Mouse (Mus musculus): ENCODE measurements around the gene Slc25a26. TPM values are rescaled to one million over a fixed set of nuclear protein-coding genes. Genes with fewer than 3 reads are reported as not detected.

The Slc25a26 gene
- total RNA-seq (2021): 10 to 100 TPM; 13.7 to 15.8 TPM
- long read RNA-seq, experiment 1, partial matches to known transcripts: 0 of 9 reads
- long read RNA-seq, experiment 1, other reads (novel, unspliced or antisense): 8 of 9 reads
- long read RNA-seq, experiment 2, partial matches to known transcripts: 1 of 5 reads
- long read RNA-seq, experiment 2, other reads (novel, unspliced or antisense): 2 of 5 reads

DNA sequence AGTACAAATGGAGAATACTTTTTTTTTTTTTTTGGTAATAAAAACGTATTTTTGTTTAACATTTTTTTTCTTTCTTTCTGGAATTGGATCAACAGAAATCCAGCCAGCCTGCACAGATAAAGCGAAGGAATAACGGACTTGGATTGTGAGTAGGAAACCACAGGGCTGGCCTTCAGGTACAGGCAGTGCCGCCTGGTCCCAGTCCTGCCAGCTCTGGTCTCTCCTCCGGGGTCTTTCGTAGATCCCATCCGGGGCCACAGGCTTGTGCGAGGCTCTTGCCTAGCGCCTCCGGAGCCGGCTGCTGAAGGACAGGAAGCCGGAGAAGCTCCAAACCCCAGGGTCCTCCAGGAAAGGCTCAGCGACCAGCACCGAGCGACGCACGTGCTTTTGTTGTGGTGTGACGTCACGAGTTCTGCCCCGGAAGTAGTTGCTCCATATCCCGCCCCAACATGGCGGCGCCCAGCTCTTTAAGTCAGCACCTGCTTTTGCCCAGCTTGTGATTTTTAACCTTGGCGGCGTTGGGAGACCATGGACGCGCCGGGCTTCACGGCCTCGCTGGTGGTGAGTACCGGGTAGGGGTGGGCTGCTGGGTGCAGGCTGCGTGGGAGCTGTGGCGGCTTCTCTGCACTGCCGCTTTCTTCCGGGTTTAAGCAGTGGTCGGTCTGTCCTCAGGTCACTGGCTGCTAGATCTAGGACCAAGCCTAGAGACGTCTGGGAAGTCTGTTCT, at the start of gene Slc25a26:
Gene Slc25a26, plus strand, starts transcription at position 435 of the 727 bp plus-strand sequence.
- intact Hi-C loops (cut with DNase I): no loop called here
- peak; percentile 90 to 92 for DNase-seq (ENCODE audit: low spot score in 2 of 2)

DNA sequence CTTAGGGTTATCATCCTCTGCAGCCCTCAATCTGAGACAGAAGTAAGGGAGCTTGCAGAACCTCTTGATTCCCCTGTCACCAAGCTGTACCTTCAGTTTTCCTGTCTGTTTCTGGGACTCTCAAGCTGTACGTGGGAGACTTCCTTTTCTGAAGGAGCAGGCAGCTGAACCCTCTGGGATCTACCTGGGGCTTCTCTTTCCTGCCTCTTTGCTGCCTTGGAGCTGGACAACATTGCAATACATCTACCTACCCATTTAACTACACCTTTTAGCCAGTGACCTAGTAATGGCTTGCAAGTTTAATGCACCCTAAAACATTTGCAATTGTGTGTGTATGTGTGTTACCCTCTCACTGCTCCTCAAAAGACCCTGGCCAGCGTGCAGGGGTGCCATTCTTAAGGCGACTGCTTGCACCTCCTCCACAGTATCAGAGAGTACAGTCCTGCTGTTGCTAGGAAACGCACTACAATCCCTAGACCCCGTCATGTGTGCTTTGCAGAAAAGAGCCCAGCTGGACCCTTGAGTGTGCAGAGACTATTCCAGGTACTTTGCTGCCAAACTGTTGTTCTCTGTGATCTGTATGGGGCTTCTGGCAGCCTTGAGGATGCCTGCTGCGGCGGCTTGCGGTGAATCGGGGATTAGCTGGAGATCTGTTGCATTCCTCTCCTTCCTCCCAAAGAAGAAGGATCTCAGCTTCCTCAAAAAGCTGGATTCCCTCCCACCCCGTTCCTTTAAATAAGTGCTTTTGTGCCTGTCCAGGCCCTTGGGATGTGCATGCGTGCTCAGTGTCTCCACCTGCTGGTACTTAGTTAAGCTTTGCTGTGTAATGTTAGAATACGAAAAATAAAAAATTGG, 35.9 kb upstream of the Slc25a26 start:
- DNase-seq (ENCODE audit: low spot score in 2 of 2): peak; percentile 80 to 88
- intact Hi-C loops (cut with DNase I): loop anchor here (1.0 to 10.0 kb wide), 3 partner anchors 179 to 1679 kb away; partner anchors contain the start of gene Magi1

GRCm38 (mm10) chr6:94466508-94467205, 33.5 kb upstream of the Slc25a26 start:
- intact Hi-C loops (cut with DNase I): loop anchor here (10.0 kb wide), 2 partner anchors 182 to 1682 kb away; partner anchors contain the start of gene Magi1
- peak in 1 of 2 experiments; percentile 12 for DNase-seq (ENCODE audit: low spot score in 2 of 2)

- intact Hi-C loops (cut with DNase I): no loop called here
- no peak for DNase-seq (ENCODE audit: low spot score in 2 of 2)
Measured at GRCm38 (mm10) chr6:94492739-94493138, 7.4 kb upstream of the Slc25a26 start.

- no peak for DNase-seq (ENCODE audit: low spot score in 2 of 2)
- intact Hi-C loops (cut with DNase I): no loop called here
Measured at GRCm38 (mm10) chr6:94503963-94504362, 3.8 kb downstream of the Slc25a26 start.

DNA sequence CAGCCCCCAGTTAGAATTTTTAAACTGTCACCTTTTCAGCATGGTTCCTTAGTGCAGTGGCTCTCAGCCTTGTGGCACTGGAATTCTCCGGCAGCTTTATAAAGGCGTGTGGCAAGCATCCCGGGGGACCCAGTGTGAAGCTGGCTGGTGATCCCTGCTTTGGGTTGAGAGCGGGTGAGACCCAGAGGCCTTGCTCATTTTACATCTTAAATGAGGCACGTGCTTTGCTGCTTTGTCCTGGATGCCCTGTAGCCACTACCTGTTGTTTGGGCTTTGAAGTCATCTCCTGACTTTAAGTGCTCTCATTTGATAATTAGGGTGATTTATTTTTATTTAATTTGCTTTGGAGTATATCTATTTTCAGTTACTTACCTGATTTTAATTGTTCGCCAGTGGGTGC, 7.8 kb downstream of the Slc25a26 start:
- DNase-seq (ENCODE audit: low spot score in 2 of 2): no peak
- intact Hi-C loops (cut with DNase I): no loop called here

GRCm38 (mm10) chr6:94508807-94509206, 8.7 kb downstream of the Slc25a26 start:
- intact Hi-C loops (cut with DNase I): no loop called here

GRCm38 (mm10) chr6:94509220-94509619, 9.1 kb downstream of the Slc25a26 start:
- no peak for DNase-seq (ENCODE audit: low spot score in 2 of 2)
- intact Hi-C loops (cut with DNase I): no loop called here

More at GRCm38 (mm10) chr6:94508807-94509206, 8.7 kb downstream of the Slc25a26 start:
- DNase-seq (ENCODE audit: low spot score in 2 of 2): no peak

DNA sequence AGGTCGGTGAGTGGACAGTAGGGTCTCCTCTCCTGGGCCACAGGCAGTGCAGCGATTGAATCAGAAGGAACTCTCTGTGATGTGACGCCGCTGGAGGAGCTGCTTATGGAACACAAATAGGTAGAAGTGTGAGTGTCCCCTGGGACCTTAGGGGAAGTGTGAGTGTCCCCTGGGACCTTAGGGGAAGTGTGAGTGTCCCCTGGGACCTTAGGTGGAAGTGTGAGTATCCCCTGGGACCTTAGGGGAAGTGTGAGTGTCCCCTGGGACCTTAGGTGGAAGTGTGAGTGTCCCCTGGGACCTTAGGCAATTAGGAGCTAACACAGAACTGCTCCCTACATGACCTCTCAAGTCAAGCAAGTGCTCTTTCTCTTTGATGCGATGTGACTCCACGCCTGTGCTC, 18.0 kb downstream of the Slc25a26 start:
- intact Hi-C loops (cut with DNase I): no loop called here
- DNase-seq (ENCODE audit: low spot score in 2 of 2): no peak

DNA sequence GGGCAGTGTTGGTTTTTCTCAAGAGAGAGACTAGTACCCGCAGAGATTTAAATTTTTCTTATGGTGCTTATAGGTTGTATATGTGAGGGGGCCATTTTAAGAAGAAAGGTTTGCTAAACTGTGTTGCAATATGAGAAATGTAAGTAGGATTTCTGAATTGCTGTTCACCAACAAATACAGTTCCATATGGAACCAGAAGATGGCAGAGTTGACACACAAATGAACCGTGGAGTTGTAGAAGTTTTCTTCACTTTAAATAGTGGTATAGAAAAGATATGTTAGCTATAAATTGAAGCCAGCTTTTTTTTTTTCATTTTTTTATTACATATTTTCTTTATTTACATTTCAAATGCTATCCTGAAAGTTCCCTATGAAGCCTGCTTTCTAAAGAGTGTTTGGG, 24.2 kb downstream of the Slc25a26 start:
- DNase-seq (ENCODE audit: low spot score in 2 of 2): peak; percentile 61 to 69
- intact Hi-C loops (cut with DNase I): no loop called here

- intact Hi-C loops (cut with DNase I): no loop called here
Measured at GRCm38 (mm10) chr6:94530756-94531155, 30.6 kb downstream of the Slc25a26 start.

DNA sequence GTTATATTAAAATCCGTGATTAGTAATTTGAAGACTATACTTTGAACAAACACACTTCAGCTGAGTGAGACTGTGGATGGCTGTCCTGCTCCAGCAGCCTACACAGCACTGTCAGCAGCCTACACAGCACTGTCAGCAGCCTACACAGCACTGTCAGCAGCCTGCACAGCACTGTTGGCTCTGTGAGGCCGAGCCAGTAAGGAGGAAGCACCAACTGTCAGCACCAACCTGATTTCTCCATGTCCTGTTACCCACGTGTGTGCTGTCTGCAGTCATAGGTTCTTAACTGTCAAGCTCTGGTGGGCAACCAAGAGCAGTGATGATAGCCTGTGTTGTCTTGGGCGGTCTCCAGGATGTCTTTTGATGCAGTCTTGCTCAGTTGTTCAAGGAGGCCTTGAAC, 32.0 kb downstream of the Slc25a26 start:
- DNase-seq (ENCODE audit: low spot score in 2 of 2): no peak

More at GRCm38 (mm10) chr6:94530756-94531155, 30.6 kb downstream of the Slc25a26 start:
- no peak for DNase-seq (ENCODE audit: low spot score in 2 of 2)

GRCm38 (mm10) chr6:94536478-94536877, 36.3 kb downstream of the Slc25a26 start:
- intact Hi-C loops (cut with DNase I): no loop called here
- no peak for DNase-seq (ENCODE audit: low spot score in 2 of 2)

More for the DNA sequence above, 32.0 kb downstream of the Slc25a26 start:
- intact Hi-C loops (cut with DNase I): no loop called here

GRCm38 (mm10) chr6:94537652-94538051, 37.5 kb downstream of the Slc25a26 start:
- no peak for DNase-seq (ENCODE audit: low spot score in 2 of 2)
- intact Hi-C loops (cut with DNase I): no loop called here

DNA sequence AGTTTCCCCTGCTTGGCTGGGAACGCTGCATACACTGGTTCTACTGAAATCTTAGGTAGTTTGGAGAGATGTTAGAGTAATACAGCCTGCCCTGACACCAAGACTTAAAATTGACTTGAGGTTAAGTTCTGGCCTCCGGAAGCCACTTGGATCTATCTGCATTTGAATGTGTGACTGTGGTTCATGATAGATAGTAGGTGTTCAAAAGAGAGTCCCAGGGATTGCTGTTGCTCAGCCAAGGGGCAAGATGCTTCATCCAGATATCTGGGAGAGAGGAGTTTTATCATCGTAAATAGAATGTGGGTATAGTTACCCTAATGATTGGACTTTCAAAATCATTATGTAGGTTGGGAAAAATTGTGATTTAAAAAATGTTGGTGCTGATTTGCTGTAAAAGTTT, 40.0 kb downstream of the Slc25a26 start:
- intact Hi-C loops (cut with DNase I): loop anchor here (5.0 to 10.0 kb wide), 2 partner anchors 155 to 427 kb away; no protein-coding TSS in a partner anchor

GRCm38 (mm10) chr6:94540615-94541014, 40.5 kb downstream of the Slc25a26 start:
- intact Hi-C loops (cut with DNase I): loop anchor here (5.0 to 10.0 kb wide), 2 partner anchors 154 to 427 kb away; no protein-coding TSS in a partner anchor
- no peak for DNase-seq (ENCODE audit: low spot score in 2 of 2)

More for the DNA sequence above, 40.0 kb downstream of the Slc25a26 start:
- DNase-seq (ENCODE audit: low spot score in 2 of 2): no peak

DNA sequence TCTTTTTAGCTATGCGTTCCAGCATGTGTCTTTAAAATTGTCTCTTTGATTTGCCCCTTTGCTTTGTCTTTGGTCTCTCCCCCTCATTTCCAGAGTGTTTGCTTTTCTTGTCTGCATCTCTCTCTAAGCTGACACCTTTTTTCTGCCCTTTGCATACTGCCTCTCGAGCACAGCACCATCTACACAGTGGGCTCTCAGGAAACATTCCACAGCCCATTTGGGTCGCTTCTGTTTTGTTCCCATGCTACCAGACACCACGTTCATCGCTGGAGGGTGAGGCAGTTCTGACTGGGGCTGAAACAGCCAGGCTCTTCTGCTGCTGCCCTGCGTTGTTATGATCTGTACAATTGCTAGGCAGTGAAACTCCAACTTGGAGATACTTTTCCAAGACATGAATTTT, 41.0 kb downstream of the Slc25a26 start:
- no peak for DNase-seq (ENCODE audit: low spot score in 2 of 2)
- intact Hi-C loops (cut with DNase I): loop anchor here (5.0 to 10.0 kb wide), 2 partner anchors 154 to 426 kb away; no protein-coding TSS in a partner anchor

- intact Hi-C loops (cut with DNase I): loop anchor here (5.0 to 10.0 kb wide), 2 partner anchors 153 to 425 kb away; no protein-coding TSS in a partner anchor
- no peak for DNase-seq (ENCODE audit: low spot score in 2 of 2)
Measured at GRCm38 (mm10) chr6:94541854-94542253, 41.7 kb downstream of the Slc25a26 start.

All from left cerebral cortex, postnatal 14 days (tissue).